Mouse (Mus musculus): ENCODE results near the gene Nrros. TPM values are rescaled to one million over a fixed set of nuclear protein-coding genes. Genes with fewer than 3 reads are reported as not detected.
A peak's percentile ranks its signal among the peaks of the same experiment; 100 is the strongest.

Gene Nrros
- total and polyA plus RNA-seq, 2 experiments, result 4.1 to 5.9 TPM

DNA sequence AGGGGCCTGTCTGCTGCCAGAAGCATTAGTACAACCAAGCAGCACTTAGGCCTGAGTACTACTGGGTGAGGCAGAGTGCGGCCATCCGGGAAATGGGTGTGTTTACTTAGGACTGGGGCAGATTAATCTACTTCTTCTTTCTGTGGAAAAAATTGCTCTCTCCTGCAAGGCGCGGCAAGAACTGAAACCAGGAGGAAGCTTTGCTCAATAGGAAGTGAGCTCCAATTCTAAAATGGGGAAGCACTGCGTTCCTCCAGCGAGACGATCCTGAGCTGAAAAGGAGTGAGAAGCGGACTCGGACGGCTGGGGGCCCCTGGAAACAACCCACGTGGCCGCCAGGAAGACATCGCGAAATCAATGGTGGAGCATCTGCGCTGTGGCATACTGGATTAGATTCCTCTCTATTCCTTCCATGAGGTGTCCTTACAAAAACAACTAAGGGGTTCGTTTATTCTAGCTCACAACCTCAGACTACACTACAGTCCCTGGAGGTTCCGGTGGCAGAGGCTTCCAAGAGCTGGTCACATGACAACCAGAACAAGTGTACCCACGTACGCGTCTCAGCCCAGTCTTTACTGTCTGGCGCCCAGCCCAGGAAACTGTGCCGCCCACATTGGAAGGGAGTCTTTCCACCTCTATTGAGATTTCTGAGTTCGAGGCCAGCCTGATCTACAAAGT is 51.7 kb downstream of the Nrros start:
- H3K36me3 ChIP-seq (ENCODE audit: control insufficient read depth, insufficient read depth, low read length), result no peaks in the 10 kb centered on the region
- peak overlapping the region; percentile 29 for H3K27ac ChIP-seq (replicated peaks; ENCODE audit: insufficient read depth, low read depth, low read length)
- peak; percentile 40 for DNase-seq (ENCODE audit: extremely low read depth, low read depth, low spot score)
- no peak overlapping the region for H3K9ac ChIP-seq (ENCODE audit: low read depth, low read length)
- no peaks in the 10 kb centered on the region for H3K27me3 ChIP-seq (ENCODE audit: control insufficient read depth, insufficient read depth, low read length)
- H3K79me2 ChIP-seq (ENCODE audit: control insufficient read depth, insufficient read depth, low read length), result no peaks in the 10 kb centered on the region
- H3K4me3 ChIP-seq (ENCODE audit: insufficient read depth, low read depth, low read length), result peak overlapping the region; percentile 32; the same call in 1 of the 2 replicates
- WGBS, result 53% methylated on average over 23 of the region's 23 CpGs
- TF ChIP-seq POLR2A (IDR thresholded peaks at IDR 0.05; ENCODE audit: extremely low read depth, insufficient read depth, low read length) (no peak), CTCF (IDR thresholded peaks at IDR 0.05; ENCODE audit: low read depth, low read length) (no peak)
- no peaks in the 10 kb centered on the region; the same call in 1 of the 2 replicates for H3K4me1 ChIP-seq (ENCODE audit: control insufficient read depth, insufficient read depth, low read length)

GRCm38 (mm10) chr16:32110951-32111699 is 54.3 kb downstream of the Nrros start:
- Histone ChIP-seq H3K27me3 (ENCODE audit: control insufficient read depth, insufficient read depth, low read length) (no peaks in the 10 kb centered on the region), H3K4me3 (ENCODE audit: insufficient read depth, low read depth, low read length) (no peak overlapping the region), H3K36me3 (ENCODE audit: control insufficient read depth, insufficient read depth, low read length) (no peaks in the 10 kb centered on the region), H3K9ac (ENCODE audit: low read depth, low read length) (no peak overlapping the region), H3K4me1 (ENCODE audit: control insufficient read depth, insufficient read depth, low read length) (no peaks in the 10 kb centered on the region; the same call in 1 of the 2 replicates), H3K79me2 (ENCODE audit: control insufficient read depth, insufficient read depth, low read length) (no peaks in the 10 kb centered on the region), H3K27ac (replicated peaks; ENCODE audit: insufficient read depth, low read depth, low read length) (no peak overlapping the region)
- WGBS, result 75% methylated on average over 15 of the region's 15 CpGs
- no peak for DNase-seq (ENCODE audit: extremely low read depth, low read depth, low spot score)
- TF ChIP-seq POLR2A (IDR thresholded peaks at IDR 0.05; ENCODE audit: extremely low read depth, insufficient read depth, low read length) (no peak), CTCF (IDR thresholded peaks at IDR 0.05; ENCODE audit: low read depth, low read length) (no peak)

DNA sequence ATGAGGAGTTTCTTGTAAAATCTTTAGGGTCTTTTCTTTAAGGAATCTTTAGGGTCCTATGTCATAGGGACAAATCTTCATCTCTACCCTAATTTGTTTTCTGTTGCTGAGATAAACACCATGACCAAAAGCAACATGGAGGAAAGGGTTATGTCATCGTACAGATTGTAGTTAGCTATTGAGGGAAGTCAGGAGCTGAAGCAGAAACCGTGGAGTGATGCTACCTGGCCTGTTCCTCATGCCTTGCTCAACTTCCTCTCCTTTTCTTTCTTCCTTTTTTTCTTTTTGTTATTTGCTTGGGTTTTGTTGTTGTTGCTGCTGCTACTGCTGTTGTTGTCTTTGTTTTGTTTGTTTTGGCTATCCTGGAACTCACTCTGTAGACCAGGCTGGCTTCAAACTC is 56.8 kb downstream of the Nrros start:
- no peak overlapping the region for H3K9ac ChIP-seq (ENCODE audit: low read depth, low read length)
- 83% methylated on average over 2 of the region's 2 CpGs for WGBS
- DNase-seq (ENCODE audit: extremely low read depth, low read depth, low spot score), result no peak
- H3K27me3 ChIP-seq (ENCODE audit: control insufficient read depth, insufficient read depth, low read length), result no peaks in the 10 kb centered on the region
- no peak overlapping the region for H3K27ac ChIP-seq (replicated peaks; ENCODE audit: insufficient read depth, low read depth, low read length)
- TF ChIP-seq POLR2A (IDR thresholded peaks at IDR 0.05; ENCODE audit: extremely low read depth, insufficient read depth, low read length) (no peak), CTCF (IDR thresholded peaks at IDR 0.05; ENCODE audit: low read depth, low read length) (no peak)
- H3K4me3 ChIP-seq (ENCODE audit: insufficient read depth, low read depth, low read length), result no peak overlapping the region
- H3K36me3 ChIP-seq (ENCODE audit: control insufficient read depth, insufficient read depth, low read length), result no peaks in the 10 kb centered on the region
- H3K4me1 ChIP-seq (ENCODE audit: control insufficient read depth, insufficient read depth, low read length), result no peaks in the 10 kb centered on the region
- H3K79me2 ChIP-seq (ENCODE audit: control insufficient read depth, insufficient read depth, low read length), result no peaks in the 10 kb centered on the region

GRCm38 (mm10) chr16:32108170-32108569 is 57.2 kb downstream of the Nrros start:
- no peaks in the 10 kb centered on the region for H3K79me2 ChIP-seq (ENCODE audit: control insufficient read depth, insufficient read depth, low read length)
- no peak overlapping the region for H3K27ac ChIP-seq (replicated peaks; ENCODE audit: insufficient read depth, low read depth, low read length)
- WGBS, result 78% methylated on average over 7 of the region's 7 CpGs
- DNase-seq (ENCODE audit: extremely low read depth, low read depth, low spot score), result no peak
- no peaks in the 10 kb centered on the region for H3K36me3 ChIP-seq (ENCODE audit: control insufficient read depth, insufficient read depth, low read length)
- TF ChIP-seq POLR2A (IDR thresholded peaks at IDR 0.05; ENCODE audit: extremely low read depth, insufficient read depth, low read length) (no peak), CTCF (IDR thresholded peaks at IDR 0.05; ENCODE audit: low read depth, low read length) (peak; percentile 24; the same call in 1 of the 2 replicates)
- no peak overlapping the region for H3K4me3 ChIP-seq (ENCODE audit: insufficient read depth, low read depth, low read length)
- no peak overlapping the region for H3K9ac ChIP-seq (ENCODE audit: low read depth, low read length)
- no peaks in the 10 kb centered on the region for H3K27me3 ChIP-seq (ENCODE audit: control insufficient read depth, insufficient read depth, low read length)
- no peaks in the 10 kb centered on the region for H3K4me1 ChIP-seq (ENCODE audit: control insufficient read depth, insufficient read depth, low read length)

- no peaks in the 10 kb centered on the region for H3K4me1 ChIP-seq (ENCODE audit: control insufficient read depth, insufficient read depth, low read length)
Measured at GRCm38 (mm10) chr16:32107342-32108045, 57.9 kb downstream of the Nrros start.

More at GRCm38 (mm10) chr16:32107342-32108045, 57.9 kb downstream of the Nrros start:
- no peak overlapping the region for H3K4me3 ChIP-seq (ENCODE audit: insufficient read depth, low read depth, low read length)
- no peaks in the 10 kb centered on the region for H3K27me3 ChIP-seq (ENCODE audit: control insufficient read depth, insufficient read depth, low read length)
- H3K27ac ChIP-seq (replicated peaks; ENCODE audit: insufficient read depth, low read depth, low read length), result no peak overlapping the region
- no peak for DNase-seq (ENCODE audit: extremely low read depth, low read depth, low spot score)
- TF ChIP-seq CTCF (IDR thresholded peaks at IDR 0.05; ENCODE audit: low read depth, low read length), result no peak
- no peak for TF ChIP-seq POLR2A (IDR thresholded peaks at IDR 0.05; ENCODE audit: extremely low read depth, insufficient read depth, low read length)
- WGBS, result 91% methylated on average over 12 of the region's 12 CpGs
- H3K36me3 ChIP-seq (ENCODE audit: control insufficient read depth, insufficient read depth, low read length), result no peaks in the 10 kb centered on the region
- H3K9ac ChIP-seq (ENCODE audit: low read depth, low read length), result no peak overlapping the region
- no peaks in the 10 kb centered on the region for H3K79me2 ChIP-seq (ENCODE audit: control insufficient read depth, insufficient read depth, low read length)
